Mouse (Mus musculus): Measurements from ENCODE around the gene Dpy30. TPM values are rescaled to one million over a fixed set of nuclear protein-coding genes. Genes with fewer than 3 reads are reported as not detected.

The Dpy30 gene
- polyA plus RNA-seq, 1 experiment from 2014 or later: 193 TPM

DNA sequence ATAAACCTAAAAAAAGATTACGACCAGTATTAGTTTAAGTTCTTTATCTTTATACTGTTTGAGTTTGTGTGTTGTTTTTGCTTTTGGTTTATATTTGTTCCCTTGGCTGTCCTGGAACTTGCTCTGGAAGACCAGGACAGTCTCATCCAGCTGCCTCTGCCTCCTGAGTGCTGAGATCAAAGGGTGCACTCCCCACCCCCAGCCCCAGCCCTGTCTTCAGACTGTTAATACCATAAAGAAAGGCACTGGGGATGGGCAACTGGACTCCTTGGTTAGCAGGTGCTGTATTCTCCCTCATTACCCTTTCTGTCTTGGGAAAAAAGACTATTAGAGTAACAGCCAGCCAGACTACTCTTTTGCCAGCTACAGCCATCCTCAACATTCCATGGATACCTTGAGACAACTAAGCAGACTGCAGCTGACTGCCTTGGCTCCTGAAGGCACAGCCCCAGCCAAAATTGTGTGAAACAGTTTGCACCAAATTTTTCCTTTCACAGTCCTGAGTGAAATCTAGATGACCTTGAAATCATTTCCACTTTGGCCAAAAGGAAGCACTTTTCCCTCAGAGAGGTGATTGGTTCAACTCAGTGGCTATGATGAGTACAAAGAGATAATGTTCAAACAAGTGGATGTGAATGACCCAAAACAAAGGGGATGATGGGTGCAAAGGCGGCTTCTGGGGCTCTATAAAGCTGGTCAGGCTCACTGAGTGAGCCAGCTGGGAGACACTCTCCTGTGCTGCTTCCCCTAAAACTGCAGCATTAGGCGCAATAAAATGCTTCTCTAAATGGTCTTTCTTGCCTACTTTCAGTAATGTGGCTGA, 59.2 kb downstream of the Dpy30 start:
- no peaks in the 10 kb centered on the region for H3K27me3 ChIP-seq (ENCODE audit: control insufficient read depth, insufficient read depth, low read length)
- WGBS: 42% methylated on average over 3 of the region's 3 CpGs
- H3K4me1 ChIP-seq (replicated peaks; ENCODE audit: control insufficient read depth, insufficient read depth): peaks cover 2% of the 10 kb centered on the region; the same call in 1 of the 2 replicates
- H3K9me3 ChIP-seq (ENCODE audit: control insufficient read depth, low read length): no peaks in the 10 kb centered on the region
- DNase-seq (ENCODE audit: low spot score) (no peak), ATAC-seq (ENCODE audit: low FRiP score, low TSS enrichment) (no peak)
- no peak overlapping the region for H3K9ac ChIP-seq (ENCODE audit: low read length)
- H3K4me3 ChIP-seq (ENCODE audit: low read depth, low read length): no peak overlapping the region
- no peak for TF ChIP-seq EP300 (optimal IDR thresholded peaks at IDR 0.05)
- TF ChIP-seq CTCF (IDR thresholded peaks at IDR 0.05; ENCODE audit: low read depth): peak; percentile 27; the same call in 1 of the 2 replicates
- 0 out of 2 replicates have a peak overlapping the region, but pooled peaks have one; percentile 12 for H3K4me2 ChIP-seq (replicated peaks; ENCODE audit: low read depth)
- H3K36me3 ChIP-seq (ENCODE audit: control insufficient read depth, insufficient read depth, low read length): no peaks in the 10 kb centered on the region
- H3K27ac ChIP-seq (replicated peaks): peak overlapping the region; percentile 56; the same call in 1 of the 2 replicates

- 90% methylated on average over 3 of the region's 3 CpGs for WGBS
- no peaks in the 10 kb centered on the region for H3K27me3 ChIP-seq (ENCODE audit: control insufficient read depth, insufficient read depth, low read length)
- no peaks in the 10 kb centered on the region for H3K36me3 ChIP-seq (ENCODE audit: control insufficient read depth, insufficient read depth, low read length)
- H3K4me3 ChIP-seq (ENCODE audit: low read depth, low read length): no peak overlapping the region
- no peak for TF ChIP-seq EP300 (optimal IDR thresholded peaks at IDR 0.05)
- TF ChIP-seq CTCF (IDR thresholded peaks at IDR 0.05; ENCODE audit: low read depth): no peak
- H3K4me2 ChIP-seq (replicated peaks; ENCODE audit: low read depth): no peak overlapping the region
- DNase-seq (ENCODE audit: low spot score): no peak
- ATAC-seq (ENCODE audit: low FRiP score, low TSS enrichment): no peak
- no peak overlapping the region for H3K9ac ChIP-seq (ENCODE audit: low read length)
- H3K4me1 ChIP-seq (replicated peaks; ENCODE audit: control insufficient read depth, insufficient read depth): peaks cover 2% of the 10 kb centered on the region; the same call in 1 of the 2 replicates
- no peaks in the 10 kb centered on the region for H3K9me3 ChIP-seq (ENCODE audit: control insufficient read depth, low read length)
- H3K27ac ChIP-seq (replicated peaks): no peak overlapping the region
Measured at GRCm38 (mm10) chr17:74262415-74262814, 61.3 kb downstream of the Dpy30 start.

Other genes with a start within 250 kb of the Dpy30 start
- gene Memo1, start 28.4 kb downstream of the Dpy30 start, polyA plus RNA-seq (2015; fragmentation: Nextera tagmentation; extraction: Ambion mirVana): 61.5 and 63.0 TPM in 2 replicates
- 10.8 and 11.6 TPM in 2 replicates for gene Spast, start 15.0 kb upstream of the Dpy30 start, polyA plus RNA-seq (2015; fragmentation: Nextera tagmentation; extraction: Ambion mirVana)
- 27.4 and 29.4 TPM in 2 replicates for gene Slc30a6, start 71.7 kb upstream of the Dpy30 start, polyA plus RNA-seq (2015; fragmentation: Nextera tagmentation; extraction: Ambion mirVana)
- gene Nlrc4, start 135.2 kb upstream of the Dpy30 start, polyA plus RNA-seq (2015; fragmentation: Nextera tagmentation; extraction: Ambion mirVana): 5.4 and 5.5 TPM in 2 replicates
- gene Yipf4, start 165.5 kb upstream of the Dpy30 start, polyA plus RNA-seq (2015; fragmentation: Nextera tagmentation; extraction: Ambion mirVana): 80.2 and 88.8 TPM in 2 replicates
- gene Birc6, start 204.4 kb upstream of the Dpy30 start, polyA plus RNA-seq (2015; fragmentation: Nextera tagmentation; extraction: Ambion mirVana): 51.8 and 56.4 TPM in 2 replicates

Data from stomach, postnatal 0 days (tissue).